Mouse (Mus musculus) kidney, adult 2 months (tissue): ENCODE results near the gene Golt1a. TPM values are rescaled to one million over a fixed set of nuclear protein-coding genes. Genes with fewer than 3 reads are reported as not detected.
"Not testable (repeated sequence)": the region's sequence is repeated elsewhere in the genome, so short reads cannot be mapped to it uniquely, and the experiment has no call there.

Experiments
- DNase-seq: peaks from one replicate; pipeline ENCODE4 v3.0.0; 2021
- H3K27ac ChIP-seq: fragments of 200-500 bp; 2 replicates; pipeline ENCODE4 v1.5.1; 2012; ENCODE audit warnings: low read depth, low read length, control low read depth, inconsistent platforms; ENCODE audit not compliant: insufficient read depth
- H3K27me3 ChIP-seq: fragments of 200-500 bp; replicated peaks from 2 replicates; pipeline ENCODE4 v1.6.1; 2012; ENCODE audit warnings: mild to moderate bottlenecking, moderate library complexity, low read length, inconsistent platforms; ENCODE audit not compliant: control insufficient read depth, insufficient read depth
- H3K36me3 ChIP-seq: fragments of 200-500 bp; 2 replicates; pipeline ENCODE4 v1.6.1; 2012; ENCODE audit warnings: mild to moderate bottlenecking, moderate library complexity, low read length, inconsistent platforms; ENCODE audit not compliant: control insufficient read depth, insufficient read depth
- H3K4me1 ChIP-seq: fragments of 200-500 bp; 2 replicates; pipeline ENCODE4 v1.6.1; 2011; ENCODE audit warnings: low read length; ENCODE audit not compliant: control insufficient read depth, insufficient read depth
- H3K4me3 ChIP-seq: fragments of 200-500 bp; 2 replicates; pipeline ENCODE4 v1.5.1; 2011; ENCODE audit warnings: mild to moderate bottlenecking, low read depth, low read length, control low read depth; ENCODE audit not compliant: insufficient read depth
- CTCF ChIP-seq: fragments of 200-500 bp; conservative IDR thresholded peaks from 2 replicates; pipeline ENCODE4 v1.5.1; 2011; ENCODE audit warnings: low read depth, mild to moderate bottlenecking, control low read depth, low read length, moderate library complexity, mixed read lengths; ENCODE audit not compliant: insufficient read depth, insufficient read length
- POLR2A ChIP-seq: fragments of 200-500 bp; IDR thresholded peaks from one replicate; pipeline ENCODE4 v1.6.1; 2011; ENCODE audit warnings: low read depth, low read length, control low read depth
- WGBS: fragments of 180-500 bp; shearing (Covaris S2); methylation state at CpG from one replicate; pipeline ENCODE4 v1.1.7; 2018; 5-methylcytosine and 5-hydroxymethylcytosine counted together
- polyA plus RNA-seq: library from polyadenylated mRNA; depleted of rRNA; stranded (reverse); fragments of >200 nt; gene quantifications from 2 replicates; pipeline ENCODE4 v1.2.3, GENCODE M21; 2012

The Golt1a gene
- polyA plus RNA-seq, 1 experiment: 18.1 TPM

DNA sequence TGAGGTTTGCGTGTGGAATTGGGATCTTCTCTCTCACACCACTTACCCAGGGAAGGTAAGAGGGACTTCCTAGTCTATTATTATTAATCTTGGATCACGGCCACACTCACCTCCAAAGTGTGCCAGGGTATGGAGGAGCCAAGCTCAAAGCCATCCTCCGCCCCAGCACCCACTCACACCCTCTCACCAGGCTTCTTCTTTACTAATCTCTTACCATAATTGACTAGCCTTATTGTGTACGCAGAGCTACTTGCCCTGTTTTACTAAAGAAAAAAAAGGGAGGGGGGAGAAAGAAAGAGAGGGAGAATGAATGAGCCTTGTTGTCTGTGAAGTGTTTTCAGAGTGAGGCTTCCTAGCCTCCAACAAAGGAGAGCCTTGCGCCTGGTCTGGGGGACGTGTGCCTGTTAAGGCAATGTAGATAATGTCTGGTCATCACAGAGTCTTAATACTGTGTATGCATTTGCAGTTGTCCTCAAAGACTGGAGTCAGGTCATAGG is 18.7 kb downstream of the Golt1a start:
- Histone ChIP-seq H3K4me3 (no peak overlapping the region), H3K27ac (no peak overlapping the region), H3K27me3 (no peaks in the 10 kb centered on the region), H3K36me3 (no peaks in the 10 kb centered on the region), H3K4me1 (no peaks in the 10 kb centered on the region)
- TF ChIP-seq CTCF: no peak
- TF ChIP-seq POLR2A: no peak
- WGBS: 91% methylated on average over 6 of the region's 6 CpGs
- no peak for DNase-seq

DNA sequence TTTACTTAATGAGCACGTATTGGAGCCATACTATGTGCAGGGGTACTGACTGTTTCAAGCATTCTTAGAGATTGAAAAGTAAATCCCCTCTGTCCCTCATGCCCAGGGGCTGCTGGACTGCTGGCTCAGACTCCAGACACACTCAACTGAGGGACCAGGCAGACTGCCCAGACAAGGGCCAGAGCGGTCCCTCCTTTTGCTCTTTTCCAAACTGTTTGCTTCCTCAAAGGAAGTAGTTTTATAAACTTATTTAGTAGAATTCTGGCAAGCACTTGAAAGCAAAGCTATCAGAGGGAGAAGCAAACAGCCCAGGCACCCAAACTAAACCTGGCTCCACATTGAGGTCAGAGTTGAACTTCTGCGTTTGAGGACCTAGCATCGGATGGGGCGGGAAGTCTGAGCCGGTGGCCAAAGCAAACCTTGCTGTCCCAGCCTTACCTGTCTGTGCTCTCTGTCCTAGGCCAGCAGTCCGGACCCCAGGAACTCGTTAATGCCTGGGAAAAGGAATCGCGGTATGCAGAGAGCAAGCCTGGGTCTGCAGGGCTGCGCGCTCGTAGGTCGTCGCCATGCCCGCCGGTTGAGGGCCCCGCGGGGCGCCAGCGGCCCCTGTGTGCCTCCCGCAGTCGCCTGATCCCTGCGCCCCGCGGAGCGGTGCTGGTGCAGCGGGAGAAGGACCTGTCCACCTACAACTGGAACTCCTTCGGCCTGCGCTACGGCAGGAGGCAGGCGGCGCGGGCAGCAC is 19.5 kb downstream of the Golt1a start:
- TF ChIP-seq POLR2A (no peak), CTCF (no peak)
- WGBS: 11% methylated on average over 34 of the region's 34 CpGs
- H3K27ac ChIP-seq: no peak overlapping the region
- no peak overlapping the region for H3K4me3 ChIP-seq
- no peak for DNase-seq
- no peaks in the 10 kb centered on the region for H3K27me3 ChIP-seq
- no peaks in the 10 kb centered on the region for H3K4me1 ChIP-seq
- H3K36me3 ChIP-seq: no peaks in the 10 kb centered on the region

- WGBS: 35% methylated on average over 7 of the region's 7 CpGs
- no peaks in the 10 kb centered on the region for H3K36me3 ChIP-seq
- no peaks in the 10 kb centered on the region for H3K4me1 ChIP-seq
- no peak for TF ChIP-seq CTCF
- no peak for DNase-seq
- H3K4me3 ChIP-seq: no peak overlapping the region
- H3K27me3 ChIP-seq: no peaks in the 10 kb centered on the region
- H3K27ac ChIP-seq: no peak overlapping the region
These were observed 20.0 kb downstream of the Golt1a start for GRCm38 (mm10) chr1:133329638-133329964.

GRCm38 (mm10) chr1:133331142-133331541 is 21.5 kb downstream of the Golt1a start:
- no peak for DNase-seq
- H3K4me1 ChIP-seq: no peaks in the 10 kb centered on the region
- no peaks in the 10 kb centered on the region for H3K36me3 ChIP-seq
- no peak overlapping the region for H3K27ac ChIP-seq
- no peak overlapping the region for H3K4me3 ChIP-seq
- 85% methylated on average over 3 of the region's 3 CpGs for WGBS
- H3K27me3 ChIP-seq: no peaks in the 10 kb centered on the region
- no peak for TF ChIP-seq CTCF

DNA sequence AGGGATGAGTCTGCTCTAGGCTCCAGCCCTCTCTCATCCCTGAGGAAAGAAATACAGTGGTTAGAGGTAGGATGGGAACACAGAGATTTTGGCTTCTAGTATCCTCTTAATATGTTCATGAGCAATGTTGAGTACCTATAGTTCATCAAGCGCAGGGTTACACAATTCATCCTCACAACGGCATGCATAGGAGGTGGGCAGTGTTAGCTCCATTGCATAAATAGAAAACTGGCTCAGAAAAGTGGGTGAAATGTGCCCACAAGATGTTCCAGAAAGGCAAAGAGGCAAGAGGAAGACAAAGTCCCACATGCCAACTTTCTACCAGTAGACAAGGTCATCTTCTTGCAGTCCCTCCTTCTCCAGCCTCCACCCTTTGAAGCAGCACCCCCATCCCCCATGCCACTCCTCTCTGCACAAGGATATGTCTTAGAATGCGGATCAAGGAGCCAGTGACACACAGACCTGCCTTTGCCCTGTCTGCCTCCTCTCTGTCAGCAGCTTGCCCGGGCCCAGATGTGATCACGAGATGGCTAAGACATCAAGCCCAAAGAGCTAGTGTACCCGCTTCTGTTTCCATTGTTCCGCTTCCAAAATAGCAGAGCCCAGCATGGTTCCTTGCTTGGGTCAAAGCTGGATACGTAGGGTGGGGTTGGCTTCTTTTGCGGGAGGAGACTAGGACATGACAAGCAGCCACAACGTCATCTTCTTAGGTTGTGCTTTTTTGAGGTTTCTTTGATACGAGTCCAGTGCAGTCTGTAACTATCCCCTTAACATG is 23.2 kb downstream of the Golt1a start:
- no peaks in the 10 kb centered on the region for H3K36me3 ChIP-seq
- no peak overlapping the region for H3K27ac ChIP-seq
- H3K27me3 ChIP-seq: no peaks in the 10 kb centered on the region
- 93% methylated on average over 11 of the region's 11 CpGs for WGBS
- DNase-seq: no peak
- no peak overlapping the region for H3K4me3 ChIP-seq
- TF ChIP-seq POLR2A (no peak), CTCF (no peak)
- H3K4me1 ChIP-seq: no peaks in the 10 kb centered on the region

- Histone ChIP-seq H3K4me3 (no peak overlapping the region), H3K27me3 (no peaks in the 10 kb centered on the region), H3K36me3 (no peaks in the 10 kb centered on the region), H3K4me1 (no peaks in the 10 kb centered on the region), H3K27ac (no peak overlapping the region)
- TF ChIP-seq POLR2A: no peak
- no peak for TF ChIP-seq CTCF
- no peak for DNase-seq
- 80% methylated on average over 6 of the region's 6 CpGs for WGBS
These were observed 24.3 kb downstream of the Golt1a start for GRCm38 (mm10) chr1:133333937-133334336.

DNA sequence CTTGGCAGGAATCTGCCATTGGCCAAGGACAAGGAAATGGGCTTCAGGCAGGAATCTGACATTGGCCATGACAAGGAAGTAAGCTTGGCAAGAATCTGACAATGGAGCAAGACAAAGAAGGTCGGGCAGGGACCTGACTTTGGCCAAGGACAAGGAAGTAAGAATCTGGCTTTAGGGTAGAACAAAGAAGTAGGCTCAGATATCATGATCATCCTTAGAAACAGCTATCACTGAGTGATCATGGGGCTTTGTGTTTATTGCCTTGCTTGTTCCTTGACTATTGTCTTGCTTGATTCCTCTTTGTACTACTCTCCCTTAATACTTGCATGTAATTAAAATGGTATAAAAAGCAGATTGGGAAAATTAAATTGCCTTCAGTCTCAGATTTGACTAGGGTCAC is 30.8 kb downstream of the Golt1a start:
- 59% methylated on average over 1 of the region's 1 CpGs for WGBS
- DNase-seq, H3K4me1 ChIP-seq, H3K36me3 ChIP-seq, H3K27me3 ChIP-seq, H3K4me3 ChIP-seq, H3K27ac ChIP-seq: not testable (repeated sequence)
